Mouse (Mus musculus) megakaryocyte-erythroid progenitor cell, adult 5-6 weeks (primary cell): ENCODE results near the gene Gm10837. TPM values are rescaled to one million over a fixed set of nuclear protein-coding genes. Genes with fewer than 3 reads are reported as not detected.

Experiments used
- ATAC-seq: replicated peaks from 2 replicates; pipeline ENCODE4 v1.8.0; 2016; ENCODE audit warnings: mild to moderate bottlenecking, inconsistent platforms; ENCODE audit not compliant: severe bottlenecking, poor library complexity, low FRiP score, low TSS enrichment
- total RNA-seq, 2 experiments: library from RNA; stranded (forward) in 1 of 2; stranded (reverse) in 1 of 2; fragments of 200-1000, 215-1000 nt in 1 of 2; fragments of >200 nt in 1 of 2; fragmentation: Nextera tagmentation in 1 of 2; gene quantifications; 2 replicates each; pipeline ENCODE4 v1.2.3; 2014 to 2017

The Gm10837 gene
- total RNA-seq, 2 experiments from 2014 or later, result not detected

GRCm38 (mm10) chr14:122463734-122464341 is 26.5 kb upstream of the Gm10837 start:
- ATAC-seq, result peak; percentile 31

- ATAC-seq, result no peak
Measured at GRCm38 (mm10) chr14:122464351-122464762, 26.0 kb upstream of the Gm10837 start.

- no peak for ATAC-seq
Measured at GRCm38 (mm10) chr14:122464763-122465741, 25.3 kb upstream of the Gm10837 start, which contains the start of gene Zic5. Zic5 (minus strand) TSS chr14:122465677.

GRCm38 (mm10) chr14:122465931-122466490 is 24.4 kb upstream of the Gm10837 start:
- ATAC-seq, result no peak

- no peak for ATAC-seq
Measured at GRCm38 (mm10) chr14:122466756-122467362, 23.5 kb upstream of the Gm10837 start.

GRCm38 (mm10) chr14:122467926-122468841 is 22.2 kb upstream of the Gm10837 start:
- no peak for ATAC-seq

- ATAC-seq, result no peak
Measured at GRCm38 (mm10) chr14:122468971-122469755, 21.2 kb upstream of the Gm10837 start.

- no peak for ATAC-seq
Measured at GRCm38 (mm10) chr14:122471449-122472085, 18.8 kb upstream of the Gm10837 start.

- ATAC-seq, result no peak
Measured at GRCm38 (mm10) chr14:122472161-122472560, 18.2 kb upstream of the Gm10837 start.

GRCm38 (mm10) chr14:122472647-122473046 is 17.7 kb upstream of the Gm10837 start:
- ATAC-seq, result no peak

- ATAC-seq, result no peak
Measured at GRCm38 (mm10) chr14:122473211-122473751, 17.1 kb upstream of the Gm10837 start.

GRCm38 (mm10) chr14:122474041-122474890 is 16.1 kb upstream of the Gm10837 start:
- 0 out of 2 replicates have a peak, but pooled peaks have one; percentile 13 for ATAC-seq

- ATAC-seq, result no peak
Measured at GRCm38 (mm10) chr14:122474891-122475556, 15.4 kb upstream of the Gm10837 start, which contains the start of gene Zic2. Zic2 (plus strand) TSS chr14:122475435.

GRCm38 (mm10) chr14:122475557-122476040 is 14.8 kb upstream of the Gm10837 start:
- no peak for ATAC-seq

- ATAC-seq, result no peak
Measured at GRCm38 (mm10) chr14:122476041-122476821, 14.2 kb upstream of the Gm10837 start.
